Mouse (Mus musculus) lung, postnatal 14 days (tissue): ENCODE data around the gene Arhgap28.

Source experiments
- DNase-seq: peaks from one replicate; pipeline ENCODE4 v3.0.0; 2021

Gene Arhgap28

GRCm38 (mm10) chr17:68003741-68004560, at the start of gene Arhgap28:
Arhgap28 (minus strand) TSS chr17:68004120.
- DNase-seq = peak; percentile 92

GRCm38 (mm10) chr17:68046341-68046675, 42.4 kb upstream of the Arhgap28 start:
- no peak for DNase-seq

- DNase-seq = peak; percentile 16
Observed at GRCm38 (mm10) chr17:68045655-68046340, 41.9 kb upstream of the Arhgap28 start.

GRCm38 (mm10) chr17:68042377-68042776, 38.5 kb upstream of the Arhgap28 start:
- DNase-seq = no peak

GRCm38 (mm10) chr17:68037011-68037410, 33.1 kb upstream of the Arhgap28 start:
- DNase-seq = no peak

GRCm38 (mm10) chr17:68029495-68029894, 25.6 kb upstream of the Arhgap28 start:
- DNase-seq = no peak

GRCm38 (mm10) chr17:68028519-68028918, 24.6 kb upstream of the Arhgap28 start:
- no peak for DNase-seq

GRCm38 (mm10) chr17:68024327-68024726, 20.4 kb upstream of the Arhgap28 start:
- no peak for DNase-seq

GRCm38 (mm10) chr17:68019466-68020065, 15.6 kb upstream of the Arhgap28 start:
- DNase-seq = no peak

- no peak for DNase-seq
Observed at GRCm38 (mm10) chr17:68017095-68017494, 13.2 kb upstream of the Arhgap28 start.

- no peak for DNase-seq
Observed at GRCm38 (mm10) chr17:68011606-68012005, 7.7 kb upstream of the Arhgap28 start.

GRCm38 (mm10) chr17:68010041-68010440, 6.1 kb upstream of the Arhgap28 start:
- DNase-seq = no peak

GRCm38 (mm10) chr17:68004581-68005330, 836 bp upstream of the Arhgap28 start:
- peak; percentile 11 for DNase-seq

- peak; percentile 11 for DNase-seq
Observed at GRCm38 (mm10) chr17:68002608-68003595, 1.0 kb downstream of the Arhgap28 start.

- no peak for DNase-seq
Observed at GRCm38 (mm10) chr17:67999801-68000200, 4.1 kb downstream of the Arhgap28 start.

- DNase-seq = no peak
Observed at GRCm38 (mm10) chr17:67996769-67997155, 7.2 kb downstream of the Arhgap28 start.

GRCm38 (mm10) chr17:67996097-67996768, 7.7 kb downstream of the Arhgap28 start:
- no peak for DNase-seq

GRCm38 (mm10) chr17:67995277-67995819, 8.6 kb downstream of the Arhgap28 start:
- DNase-seq = no peak

GRCm38 (mm10) chr17:67994861-67995260, 9.1 kb downstream of the Arhgap28 start:
- no peak for DNase-seq

- DNase-seq = no peak
Observed at GRCm38 (mm10) chr17:67993371-67994045, 10.4 kb downstream of the Arhgap28 start.
